Mouse (Mus musculus) gastrocnemius, adult 2 months (tissue): ENCODE results near the gene Fbxo30. TPM values are rescaled to one million over a fixed set of nuclear protein-coding genes. Genes with fewer than 3 reads are reported as not detected.

Experiments used
- DNase-seq: peaks from one replicate; pipeline ENCODE4 v3.0.0; 2022
- H3K27ac ChIP-seq: fragments of 200-600 bp; 2 replicates; pipeline ENCODE4 v1.8.1; 2022; ENCODE audit warnings: mild to moderate bottlenecking
- H3K4me3 ChIP-seq: fragments of 200-600 bp; 2 replicates; pipeline ENCODE4 v1.8.1; 2022; ENCODE audit warnings: mild to moderate bottlenecking, moderate library complexity
- CTCF ChIP-seq: fragments of 200-600 bp; IDR thresholded peaks from 2 replicates; pipeline ENCODE4 v1.8.1; 2022; ENCODE audit warnings: antibody characterized with exemption, mild to moderate bottlenecking, moderate library complexity
- intact Hi-C: fragments of 180-260 bp; cut with DNase I; formaldehyde crosslinking; loops from one replicate; pipeline ENCODE4 v1.15.1; 2025
- total RNA-seq, 2 experiments: library from RNA; stranded (reverse); gene quantifications; 2 replicates each; pipeline ENCODE4 v1.2.3; 2021

The Fbxo30 gene
- total RNA-seq, 2 experiments from 2014 or later: 15.6 to 17.2 TPM

GRCm38 (mm10) chr10:11343205-11344141 is 62.3 kb downstream of the Fbxo30 start, which contains the start of gene Epm2a:
TSS of gene Epm2a (plus strand) at chr10:11343404.
- TF ChIP-seq CTCF: no peak

GRCm38 (mm10) chr10:11344536-11345468 is 63.7 kb downstream of the Fbxo30 start:
- peak overlapping the region; percentile 93 for H3K4me3 ChIP-seq

More at GRCm38 (mm10) chr10:11343205-11344141, 62.3 kb downstream of the Fbxo30 start, which contains the start of gene Epm2a:
- DNase-seq: peak; percentile 93
- peak within 1 kb of the TSS; percentile 96 for H3K27ac ChIP-seq
- H3K4me3 ChIP-seq: peak within 1 kb of the TSS; percentile 93
- intact Hi-C loops: loop anchor here (2.0 kb wide), 1 partner anchor 59 kb away; no protein-coding TSS in a partner anchor

More at GRCm38 (mm10) chr10:11344536-11345468, 63.7 kb downstream of the Fbxo30 start:
- peak overlapping the region; percentile 96 for H3K27ac ChIP-seq
- DNase-seq: no peak
- no peak for TF ChIP-seq CTCF
- intact Hi-C loops: no loop called here

Other genes starting within 250 kb of the Fbxo30 start
- under 1 TPM; 0.15 to 0.17 TPM for gene Grm1, start 199.0 kb upstream of the Fbxo30 start, total RNA-seq
- gene Shprh, start 131.9 kb upstream of the Fbxo30 start, total RNA-seq: 1 to 10 TPM; 8.7 to 9.4 TPM
- 10 to 100 TPM; 90.9 to 91.5 TPM for gene Epm2a, start 62.1 kb downstream of the Fbxo30 start, total RNA-seq